Mouse (Mus musculus): ENCODE results near the gene Kmt2e.

DNA sequence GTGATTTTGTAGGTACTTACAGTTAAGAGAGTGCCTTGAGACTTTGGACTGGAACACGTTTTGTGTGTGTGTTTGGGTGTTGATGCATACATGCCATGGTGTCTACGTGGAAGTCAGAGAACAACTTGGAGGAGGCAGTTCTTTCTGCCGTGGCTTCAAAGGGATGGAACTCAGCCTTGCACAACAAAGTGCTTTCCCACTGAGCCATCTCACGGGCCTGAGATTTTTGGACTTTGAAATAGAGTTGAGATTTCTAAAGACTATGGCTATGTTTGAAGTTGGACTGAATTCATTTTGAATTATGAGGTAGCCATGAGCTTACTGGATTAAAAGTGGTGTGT is 27.9 kb upstream of the Kmt2e start:
- no peak for TF ChIP-seq ZNF384 (IDR thresholded peaks at IDR 0.05; ENCODE audit: low read depth, low read length)
- TF ChIP-seq HCFC1 (IDR thresholded peaks at IDR 0.05; ENCODE audit: borderline replicate concordance, insufficient read depth, low read length) = no peak
- no peak for TF ChIP-seq ZC3H11A (IDR thresholded peaks at IDR 0.05; ENCODE audit: borderline replicate concordance, low read depth, low read length)
- no peak for TF ChIP-seq CHD2 (IDR thresholded peaks at IDR 0.05; ENCODE audit: low read depth, low read length)
- TF ChIP-seq MAFK (IDR thresholded peaks at IDR 0.05; ENCODE audit: insufficient read depth, low read depth, low read length) = no peak

Measured in ES-E14 (cell line).